Mouse (Mus musculus): ENCODE results near the gene Raver1. TPM values are rescaled to one million over a fixed set of nuclear protein-coding genes. Genes with fewer than 3 reads are reported as not detected.

Raver1 gene
- total RNA-seq, 2 experiments from 2014 or later, result 22.1 to 25.6 TPM

Small RNAs within 50 kb of the gene (microRNA-seq; reads per million reads assigned to microRNA genes)
- gene Mir1900 (0 reads per million in 2 experiments), gene Mir7082 (0 to 0.64 reads per million in 2 experiments)

Other genes starting within 250 kb of the Raver1 start
- gene A230050P20Rik, start 223.4 kb downstream of the Raver1 start, total RNA-seq (2021), result 1 to 10 TPM; 4.8 to 7.6 TPM
- 1 to 10 TPM; 4.4 to 4.7 TPM for gene Angptl6, start 212.3 kb downstream of the Raver1 start, total RNA-seq (2021)
- 10 to 100 TPM; 15.9 to 19.2 TPM for gene Ppan, start 203.8 kb downstream of the Raver1 start, total RNA-seq (2021)
- gene Eif3g, start 193.4 kb downstream of the Raver1 start, total RNA-seq (2021), result 100 to 1,000 TPM; 131 to 133 TPM
- gene Dnmt1, start 132.1 kb downstream of the Raver1 start, total RNA-seq (2021), result 10 to 100 TPM; 18.4 to 25.7 TPM
- gene S1pr2, start 115.2 kb downstream of the Raver1 start, total RNA-seq (2021), result 10 to 100 TPM in 1 of 2 experiments, 1 to 10 TPM in 1; 8.9 to 11.1 TPM
- gene Mrpl4, start 89.3 kb downstream of the Raver1 start, total RNA-seq (2021), result 10 to 100 TPM; 48.4 to 49.1 TPM
- gene Icam1, start 76.0 kb downstream of the Raver1 start, total RNA-seq (2021), result 1 to 10 TPM; 3.8 to 5.6 TPM
- gene Icam4, start 62.6 kb downstream of the Raver1 start, total RNA-seq (2021), result under 1 TPM in 1 of 2 experiments, not detected in 1; 0.70 TPM
- gene Icam5, start 59.9 kb downstream of the Raver1 start, total RNA-seq (2021), result under 1 TPM; 0.14 to 0.25 TPM
- gene Zglp1, start 24.9 kb downstream of the Raver1 start, total RNA-seq (2021), result not detected
- gene Gm49373, start 18.9 kb downstream of the Raver1 start, total RNA-seq (2021), result under 1 TPM; 0.14 to 0.32 TPM
- gene Fdx1l, start 18.4 kb downstream of the Raver1 start, total RNA-seq (2021), result 10 to 100 TPM; 24.2 to 24.9 TPM
- 1 to 10 TPM in 1 of 2 experiments, under 1 TPM in 1; 0.61 to 1.2 TPM for gene Gm38431, start within 50 bp of the Raver1 start, total RNA-seq (2021)
- gene Tyk2, start 39.2 kb upstream of the Raver1 start, total RNA-seq (2021), result 1 to 10 TPM; 5.1 to 7.6 TPM
- 100 to 1,000 TPM; 138 to 151 TPM for gene Cdc37, start 58.0 kb upstream of the Raver1 start, total RNA-seq (2021)
- 10 to 100 TPM; 22.1 to 23.2 TPM for gene Pde4a, start 73.7 kb upstream of the Raver1 start, total RNA-seq (2021)
- 10 to 100 TPM; 59.6 to 60.9 TPM for gene Keap1, start 147.4 kb upstream of the Raver1 start, total RNA-seq (2021)
- under 1 TPM; 0.09 to 0.19 TPM for gene S1pr5, start 156.4 kb upstream of the Raver1 start, total RNA-seq (2021)
- 10 to 100 TPM; 28.4 to 31.9 TPM for gene Atg4d, start 173.3 kb upstream of the Raver1 start, total RNA-seq (2021)
- gene Kri1, start 196.0 kb upstream of the Raver1 start, total RNA-seq (2021), result 10 to 100 TPM; 10.8 to 14.5 TPM
- 10 to 100 TPM; 14.2 to 16.1 TPM for gene Cdkn2d, start 199.4 kb upstream of the Raver1 start, total RNA-seq (2021)
- not detected for gene Ap1m2, start 220.3 kb upstream of the Raver1 start, total RNA-seq (2021)
- 100 to 1,000 TPM; 131 to 140 TPM for gene Slc44a2, start 228.7 kb upstream of the Raver1 start, total RNA-seq (2021)

Data from gastrocnemius, postnatal 10 days (tissue).